Mouse (Mus musculus) right cerebral cortex, postnatal 25 days (tissue): Measurements from ENCODE around the gene Lypd5.
"Not testable (repeated sequence)": the region's sequence is repeated elsewhere in the genome, so short reads cannot be mapped to it uniquely, and the experiment has no call there.

ENCODE experiments used
- DNase-seq: peaks from one replicate; pipeline ENCODE4 v3.0.0; 2022

Lypd5 gene

DNA sequence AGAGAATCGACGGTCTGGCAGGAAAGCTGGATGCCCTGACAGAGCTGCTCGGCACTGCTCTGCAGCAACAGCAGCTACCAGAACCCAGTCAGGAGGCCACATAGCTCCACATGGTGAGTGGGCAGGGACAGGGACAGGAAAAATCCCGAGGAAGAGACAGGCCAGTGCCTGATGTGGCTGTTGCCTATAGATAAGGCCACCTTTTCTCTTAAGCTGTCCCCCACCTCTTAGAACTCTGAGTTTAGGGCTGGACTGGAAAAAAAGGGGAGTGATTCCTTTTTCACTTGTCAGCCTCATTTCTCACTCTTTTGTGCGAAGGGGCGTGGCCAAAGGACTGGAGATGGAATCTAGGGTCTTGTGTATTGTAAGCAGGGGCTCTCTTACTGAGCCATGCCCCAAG is 35.1 kb downstream of the Lypd5 start:
- DNase-seq, result no peak

DNA sequence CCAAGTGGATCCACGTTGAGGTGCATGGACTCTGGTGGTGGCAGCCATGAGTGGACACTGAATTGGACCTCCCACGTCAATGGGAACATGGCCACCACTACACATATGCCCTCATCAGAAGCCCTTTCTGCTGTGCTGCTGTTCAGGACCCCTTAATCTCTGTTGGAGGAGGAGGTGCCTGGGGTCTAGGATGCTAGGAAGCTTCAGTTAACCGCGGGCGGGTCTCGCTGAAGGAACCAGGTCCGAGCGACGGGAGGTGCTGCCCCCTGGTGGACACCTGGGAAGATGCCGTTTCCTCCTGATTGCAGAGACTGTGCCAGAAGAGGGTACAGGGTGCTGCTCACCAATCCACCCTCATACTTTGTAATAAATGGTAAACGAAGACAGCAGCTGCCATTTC is 35.8 kb downstream of the Lypd5 start:
- peak; percentile 58 for DNase-seq

DNA sequence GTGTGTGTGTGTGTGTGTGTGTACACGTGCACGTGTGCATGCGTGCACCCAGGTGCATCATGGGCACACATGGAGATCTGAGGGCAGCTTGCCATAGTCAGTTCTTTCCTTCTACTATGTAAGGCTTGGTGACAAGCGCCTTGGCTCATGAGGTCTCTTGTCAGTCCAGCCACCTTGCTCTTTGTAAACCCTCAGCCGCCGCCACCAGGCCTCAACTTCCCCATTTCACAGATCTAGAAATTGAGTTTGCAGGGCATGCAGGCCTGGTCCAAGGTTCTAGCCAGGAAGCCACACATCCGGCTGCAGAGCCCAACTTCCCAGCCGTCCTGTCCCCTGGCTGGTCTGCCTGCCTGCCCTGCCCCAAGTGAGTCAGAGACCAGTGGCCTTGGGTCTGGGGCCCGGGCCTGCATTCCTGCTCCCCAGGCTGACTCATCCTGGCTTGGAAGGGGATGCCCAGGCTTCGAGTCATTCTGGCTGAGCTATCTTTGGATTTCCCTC is 38.1 kb downstream of the Lypd5 start:
- DNase-seq, result no peak

DNA sequence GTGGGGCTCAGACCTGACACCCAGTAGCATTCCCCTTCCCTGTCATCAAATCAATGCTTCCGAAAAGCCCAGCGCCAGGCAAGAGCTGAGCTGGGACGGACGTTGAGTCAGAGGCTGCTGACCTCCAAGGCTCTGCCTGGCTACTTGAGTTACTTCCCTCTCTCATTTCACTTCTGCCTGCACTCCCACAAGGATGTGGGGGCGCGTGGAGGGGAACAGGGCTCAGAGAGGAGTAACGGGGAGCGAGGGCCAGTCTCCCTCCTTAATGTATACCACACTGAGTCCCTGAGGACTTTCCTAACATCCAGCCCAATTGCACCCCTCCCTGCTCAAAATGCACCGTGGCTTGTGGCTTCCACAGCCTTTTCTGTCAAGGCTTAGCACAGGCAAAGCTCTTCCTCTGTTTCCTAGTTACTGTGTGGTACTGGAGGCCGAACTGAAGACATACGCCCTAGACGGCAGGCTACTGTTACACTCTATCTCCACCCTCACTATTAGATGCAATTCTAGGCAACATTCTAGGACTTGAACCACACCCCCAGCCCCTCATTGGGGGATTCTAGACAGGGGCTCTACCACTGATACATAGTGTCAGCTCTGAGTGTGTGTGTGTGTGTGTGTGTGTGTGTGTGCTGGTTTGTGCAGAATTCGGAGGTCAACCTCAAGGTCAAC is 40.7 kb downstream of the Lypd5 start:
- no peak for DNase-seq

DNA sequence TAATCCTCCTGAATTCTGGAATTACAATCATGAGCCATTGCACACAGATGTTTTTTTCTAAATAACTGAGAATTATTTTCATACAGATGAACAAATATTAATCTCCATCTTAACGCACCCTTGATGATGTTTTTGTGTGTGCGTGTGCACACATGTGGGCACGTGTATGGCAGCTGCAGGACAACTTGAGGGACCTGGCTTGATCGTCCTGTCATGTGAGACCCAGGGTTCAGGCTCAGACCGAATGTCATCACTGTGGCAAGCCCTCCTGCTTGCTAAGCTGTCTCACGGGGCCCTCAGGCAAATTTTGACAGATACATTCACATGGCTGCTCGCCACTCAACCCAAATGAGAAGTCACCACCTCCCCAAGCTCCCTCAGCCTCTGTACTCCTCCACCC is 41.5 kb downstream of the Lypd5 start:
- no peak for DNase-seq

DNA sequence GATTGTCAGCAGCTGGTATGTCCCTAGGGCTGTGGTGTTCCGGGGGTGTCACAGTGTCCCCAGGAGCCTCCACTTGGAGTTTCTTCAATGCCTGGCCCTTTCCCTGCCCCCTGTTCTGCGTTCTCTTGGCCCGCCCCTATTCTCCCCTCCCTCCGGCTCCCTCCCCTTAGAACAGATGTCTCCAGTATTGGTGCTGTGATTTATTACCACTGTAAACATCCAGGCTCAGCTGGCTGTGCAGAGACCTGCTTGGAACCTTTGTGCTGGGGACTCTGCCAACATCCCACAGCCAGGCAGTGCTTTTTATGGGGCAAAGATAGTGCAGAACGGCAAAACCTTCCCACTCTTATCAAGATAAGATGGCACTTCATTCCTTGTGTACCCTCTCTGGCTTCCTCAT is 42.1 kb downstream of the Lypd5 start:
- DNase-seq, result no peak

DNA sequence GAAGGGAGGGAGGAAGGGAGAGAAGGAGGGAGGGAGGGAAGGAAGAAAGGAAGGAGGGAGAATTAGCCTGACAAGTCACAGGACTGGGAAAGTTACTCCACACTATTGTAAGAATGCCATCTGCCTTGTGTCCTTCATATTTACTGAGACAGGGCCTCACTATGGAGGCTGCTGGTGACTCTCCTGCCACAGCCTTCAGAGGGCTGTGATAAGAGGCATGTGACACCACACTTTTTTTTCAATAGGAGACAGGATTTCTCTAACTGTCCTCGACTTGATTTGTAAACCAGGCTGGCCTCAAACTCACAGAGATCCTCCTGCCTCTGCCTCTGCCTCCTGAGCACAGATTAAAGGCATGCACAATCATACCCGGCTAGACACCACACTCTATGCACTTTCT is 42.7 kb downstream of the Lypd5 start:
- no peak for DNase-seq

DNA sequence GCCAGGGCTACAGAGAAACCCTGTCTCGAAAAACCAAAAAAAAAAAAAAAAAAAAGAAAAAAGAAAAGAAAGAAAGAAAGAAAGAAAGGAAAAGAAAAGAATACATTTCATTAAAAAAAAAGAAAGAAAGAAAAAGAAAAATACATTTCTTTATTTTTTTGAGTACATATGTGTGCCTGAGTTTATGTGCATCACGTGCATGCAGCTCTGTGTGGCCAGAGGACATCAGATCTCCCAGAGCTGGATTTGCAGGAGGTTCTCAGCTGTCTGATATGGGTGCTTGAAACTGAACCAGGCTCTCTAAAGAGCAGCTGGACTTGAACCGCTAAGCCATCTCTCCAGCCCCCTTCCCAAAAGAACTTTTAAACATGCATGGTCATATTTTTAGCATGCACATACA is 45.1 kb downstream of the Lypd5 start:
- no peak for DNase-seq

DNA sequence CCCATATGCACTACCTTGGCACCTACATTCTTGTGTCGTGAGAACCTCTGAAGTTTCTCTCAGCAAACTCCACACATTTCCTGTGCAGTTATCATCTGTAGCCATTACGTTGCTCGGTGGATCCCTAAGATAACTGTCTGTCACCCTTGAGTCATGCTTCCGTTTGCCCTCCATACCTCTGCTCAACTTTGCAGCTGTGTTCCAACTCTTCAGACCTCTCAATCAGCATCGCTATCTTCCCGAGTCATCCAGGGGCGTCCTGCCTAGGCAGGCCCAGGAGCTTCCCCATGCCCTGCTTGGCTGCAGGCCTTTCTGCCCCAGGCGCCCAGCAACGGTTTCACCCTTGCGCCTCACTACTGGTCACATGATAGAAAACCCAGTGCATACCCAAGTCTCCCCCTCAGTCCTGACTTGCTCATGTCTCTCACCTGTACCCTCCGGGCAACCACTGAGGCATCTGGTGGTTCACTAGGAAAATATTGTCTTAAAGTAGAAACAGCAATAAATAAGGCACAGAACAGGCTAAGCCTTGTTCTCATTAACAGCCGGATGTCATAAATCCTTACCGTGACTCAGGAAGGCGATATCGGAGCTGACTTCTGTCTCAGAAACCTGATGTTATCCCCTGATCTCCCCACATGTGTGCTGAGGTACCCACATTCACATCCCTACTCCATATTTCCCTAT is 45.6 kb downstream of the Lypd5 start:
- DNase-seq, result no peak

DNA sequence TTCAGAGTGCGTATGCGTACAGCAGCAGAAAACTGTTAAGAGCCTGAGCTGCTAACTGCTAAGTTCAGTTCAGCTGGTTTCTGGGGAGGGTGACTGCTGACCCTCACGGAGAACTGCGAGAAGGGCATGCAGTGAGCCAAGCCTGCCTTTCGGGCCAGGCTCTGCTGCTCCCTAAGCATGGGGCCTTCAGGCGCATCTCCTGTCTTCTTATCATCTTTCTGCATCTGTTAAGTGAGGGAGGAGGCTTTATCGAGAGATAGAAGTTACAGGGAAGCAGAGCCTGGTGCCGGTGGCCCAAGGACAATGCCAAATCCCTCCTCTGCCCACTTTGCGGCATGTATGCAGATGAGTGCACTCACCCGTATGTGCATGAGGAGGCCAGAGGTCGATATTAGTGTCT is 47.8 kb downstream of the Lypd5 start:
- DNase-seq, result no peak

DNA sequence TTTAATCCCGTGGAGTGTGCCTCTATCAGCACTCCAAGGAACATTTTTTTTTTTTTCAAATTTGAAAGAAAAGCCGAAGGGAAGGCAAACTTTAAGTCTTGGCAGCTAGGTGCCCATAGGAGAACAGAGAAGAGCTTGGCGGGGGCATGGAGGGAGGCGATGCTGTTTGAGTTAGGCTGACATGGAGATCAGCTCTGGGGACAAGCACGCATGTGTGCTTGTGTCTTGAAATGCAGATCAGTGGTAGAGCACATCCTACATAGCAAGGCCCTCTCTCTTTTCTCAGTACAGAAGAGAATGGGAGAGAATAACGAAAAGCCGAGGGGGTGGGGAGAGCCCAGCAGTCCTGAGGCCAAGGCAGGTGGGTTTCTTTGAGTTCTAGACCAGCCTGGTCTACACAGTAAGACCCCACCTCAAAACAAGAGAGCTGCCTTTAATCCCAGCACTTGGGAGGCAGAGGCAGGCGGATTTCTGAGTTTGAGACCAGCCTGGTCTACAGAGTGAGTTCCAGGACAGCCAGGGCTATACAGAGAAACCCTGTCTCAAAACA is 49.4 kb downstream of the Lypd5 start:
- no peak for DNase-seq

DNA sequence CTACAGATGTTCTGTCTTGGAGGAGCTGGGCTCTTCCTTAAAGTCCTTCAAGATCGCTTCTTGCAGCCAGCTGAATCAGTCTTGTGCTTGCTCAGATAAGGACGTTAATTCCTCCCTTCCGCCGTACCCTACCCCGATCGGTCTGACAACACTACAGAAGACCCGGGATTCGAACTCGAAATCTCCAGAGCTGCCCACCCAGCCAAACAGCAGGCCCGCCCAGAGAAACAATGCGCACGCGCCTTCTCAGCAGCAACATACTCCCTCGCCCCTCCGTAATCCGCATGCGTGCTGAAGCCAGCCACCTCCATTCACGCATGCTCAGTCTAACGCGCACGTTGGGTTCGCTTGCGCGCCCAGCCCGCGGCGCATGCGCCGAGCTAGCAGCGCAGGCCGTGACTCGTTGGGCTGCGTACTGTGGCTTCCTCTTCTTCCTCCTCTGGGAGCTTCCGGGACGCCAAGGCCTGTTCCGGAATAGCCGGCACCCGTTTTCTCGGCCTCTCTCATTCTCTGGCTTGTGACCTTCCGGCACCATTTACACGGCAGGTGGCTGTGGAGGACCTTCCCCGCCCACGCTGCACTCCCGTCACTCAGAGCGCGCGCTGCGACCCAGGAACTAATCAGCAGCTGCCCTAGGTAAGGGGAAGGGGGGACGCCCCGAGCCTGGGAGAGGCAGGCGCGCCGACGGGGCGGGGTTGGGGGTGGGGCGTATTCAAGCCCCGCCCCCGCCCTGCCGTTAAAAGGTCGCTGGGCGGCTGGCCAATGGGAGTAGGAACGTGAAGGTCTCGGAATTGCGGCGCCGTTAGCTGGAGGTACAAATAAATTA is 50.5 kb downstream of the Lypd5 start, which contains the start of gene Smg9:
Gene Smg9, plus strand, starts transcription at position 364 of the 826 bp plus-strand sequence.
- DNase-seq, result peak; percentile 97

DNA sequence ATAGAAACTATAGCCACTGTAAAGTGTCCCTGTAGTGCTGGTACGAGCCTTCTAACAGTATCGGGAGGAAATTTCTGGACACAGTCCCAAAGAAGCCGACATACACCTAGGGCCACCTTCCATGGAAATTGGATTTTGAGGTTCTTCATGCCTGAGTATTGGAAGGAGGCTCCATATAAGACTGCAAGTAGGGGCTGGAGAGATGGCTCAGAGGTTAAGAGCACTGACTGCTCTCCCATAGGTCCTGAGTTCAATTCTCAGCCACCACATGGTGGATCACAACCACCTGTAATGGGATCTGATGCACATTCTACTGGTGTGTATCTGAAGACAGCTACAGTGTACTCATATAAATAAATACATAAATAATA is 51.1 kb downstream of the Lypd5 start:
- no peak for DNase-seq

DNA sequence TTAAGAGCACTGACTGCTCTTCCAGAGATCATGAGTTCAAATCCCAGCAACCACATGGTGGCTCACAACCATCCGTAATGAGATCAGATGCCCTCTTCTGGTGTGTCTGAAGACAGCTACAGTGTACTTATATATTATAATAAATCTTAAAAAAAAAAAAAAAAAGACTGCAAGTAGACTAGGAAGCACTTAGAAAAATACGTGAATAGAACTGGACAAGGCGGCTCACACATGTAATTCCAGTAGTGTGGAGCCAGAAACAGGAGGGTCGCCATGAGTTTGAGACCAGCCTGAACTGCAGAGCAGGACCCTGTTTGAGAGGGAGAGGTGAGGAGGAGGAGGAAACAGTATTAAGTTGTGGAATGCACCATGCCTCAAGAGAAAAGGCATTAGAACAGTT is 51.5 kb downstream of the Lypd5 start:
- DNase-seq, result not testable (repeated sequence)

DNA sequence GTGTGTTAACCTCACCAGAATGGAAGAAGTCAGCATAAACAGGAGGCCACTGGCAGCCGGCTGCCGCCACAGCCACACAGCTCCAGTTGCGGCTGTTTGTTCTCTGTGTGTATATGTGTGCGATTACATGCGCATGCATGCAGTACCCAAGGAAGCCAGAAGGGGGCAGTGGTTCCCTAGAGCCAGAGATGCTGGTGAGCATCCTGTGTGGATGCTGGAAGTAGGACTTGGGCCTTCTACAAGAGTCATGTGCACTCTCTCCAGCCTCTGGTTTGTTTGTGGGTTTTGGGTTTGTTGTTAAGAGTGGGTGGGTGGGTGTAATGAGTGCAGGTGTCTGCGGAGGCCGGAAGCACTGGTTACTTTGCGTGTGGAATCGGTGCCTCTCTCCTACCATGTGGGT is 53.9 kb downstream of the Lypd5 start:
- DNase-seq, result no peak
